Mouse (Mus musculus): ENCODE results near the gene Mthfd1.

DNA sequence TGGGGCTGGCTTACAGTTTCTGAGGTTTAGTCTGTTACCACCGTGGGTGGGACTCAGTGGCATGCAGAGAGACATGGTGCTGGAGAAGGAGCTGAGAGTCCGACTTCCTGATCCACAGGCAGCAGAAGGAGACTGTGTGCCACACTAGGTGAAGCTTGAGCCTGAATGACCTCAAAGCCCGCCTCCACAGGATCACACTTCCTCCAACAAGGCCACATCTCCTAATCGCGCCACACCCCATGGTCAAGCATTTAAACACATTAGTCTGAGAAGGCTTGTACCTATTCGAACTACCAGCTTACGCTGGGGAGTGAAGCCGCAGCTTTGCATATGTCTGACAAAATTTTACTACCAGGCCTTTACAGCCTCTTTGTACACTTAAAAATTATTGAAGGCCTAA is 50.0 kb downstream of the Mthfd1 start:
- no peak for TF ChIP-seq CTCF (IDR thresholded peaks at IDR 0.05; ENCODE audit: extremely low read depth, insufficient read depth, low read length)
- no peak for TF ChIP-seq POLR2A (IDR thresholded peaks at IDR 0.05; ENCODE audit: extremely low read depth, insufficient read depth, low read length)
